Comparison of ENCODE assay signal across 8 mouse cellular contexts in the genomic region with DNA sequence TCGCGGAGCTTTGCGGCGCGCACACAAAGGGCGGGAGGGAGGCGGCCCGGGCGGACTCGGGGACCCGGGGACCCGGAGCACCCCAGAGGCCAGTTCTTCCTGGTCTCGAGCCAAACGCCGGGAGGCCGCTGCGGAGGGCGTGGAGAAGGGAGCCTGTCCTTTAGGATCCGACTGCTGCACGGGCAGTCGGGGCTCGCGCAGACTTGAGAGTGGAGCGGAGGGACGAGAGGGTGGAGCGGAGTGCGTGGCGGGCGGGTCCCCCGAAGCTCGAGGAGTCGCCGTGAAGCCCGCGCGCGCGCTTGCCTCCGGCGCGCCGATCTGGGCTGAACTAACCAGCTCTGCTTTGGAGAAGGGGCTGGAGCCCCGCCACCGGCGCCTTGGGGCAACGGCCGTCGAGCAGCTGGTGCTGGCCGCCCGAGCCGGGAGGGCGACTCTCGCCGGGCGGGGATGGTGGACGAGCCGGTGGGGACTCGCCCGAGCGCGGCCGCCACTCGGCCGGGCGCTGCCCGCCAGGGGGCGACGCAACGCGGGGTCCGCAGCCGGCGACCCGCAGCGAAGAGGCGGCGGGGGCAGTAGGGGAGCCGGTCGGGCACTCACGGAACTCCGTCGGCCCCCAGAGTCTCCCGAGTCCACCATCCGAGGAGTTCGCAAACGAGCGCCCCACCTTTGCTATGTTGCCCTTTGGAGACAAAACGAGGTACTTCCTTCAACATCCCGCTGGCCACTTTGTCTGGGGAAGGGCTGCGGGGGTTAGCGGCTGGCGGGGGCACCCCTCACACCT. TPM values are rescaled to one million over a fixed set of nuclear protein-coding genes. Genes with fewer than 3 reads are reported as not detected.
A peak's percentile ranks its signal among the peaks of the same experiment; 100 is the strongest.
DNase-seq lines count a peak whose midpoint lies in the region; ATAC-seq lines count a peak whose summit lies in the region.

No protein-coding gene starts in this region.

- intact Hi-C loops in gastrocnemius, postnatal 14 days (cut with DNase I; ENCODE audit: low total_unique reads), result loop anchor here (10.0 kb wide), 1 partner anchor 85 kb away; no protein-coding TSS in a partner anchor
- intact Hi-C loops in left cerebral cortex, postnatal 36 days (cut with DNase I), result no loop called here

- peak; percentile 76 for DNase-seq in gastrocnemius, postnatal 14 days
- peak; percentile 28 for DNase-seq in induced T-regulatory cell, adult 2 months (ENCODE audit: low read depth)
- DNase-seq in left cerebral cortex, postnatal 36 days (ENCODE audit: low spot score in 2 of 2), result peak; percentile 49 to 50
- peak; percentile 53 for DNase-seq in right cerebral cortex, postnatal 25 days
- DNase-seq in urinary bladder, postnatal 25 days (ENCODE audit: low spot score), result peak; percentile 76

- ATAC-seq in activated CD4-positive, CD25-positive, alpha-beta regulatory T cell, adult 4 months, result peak; percentile 10
- ATAC-seq in common myeloid progenitor, adult 5-6 weeks (replicated peaks; ENCODE audit: low read depth, poor library complexity, severe bottlenecking), result peak; percentile 42
- peak; percentile 60 for ATAC-seq in megakaryocyte-erythroid progenitor cell, adult 5-6 weeks (replicated peaks; ENCODE audit: low FRiP score, low TSS enrichment, poor library complexity, severe bottlenecking)

RNA-seq across cellular contexts. Expression of a gene that starts 1.4 kb away (rescaled TPM):
- under 1 TPM; 0.15 to 0.29 TPM for polyA plus RNA-seq in activated CD4-positive, CD25-positive, alpha-beta regulatory T cell, adult 4 months (2017; shearing (Covaris generic))
- total RNA-seq in common myeloid progenitor, adult 5-6 weeks (2017), result 7.1 and 10.1 TPM in 2 replicates
- total RNA-seq in gastrocnemius, postnatal 14 days (2021), result 1 to 10 TPM; 6.1 to 8.3 TPM
- total RNA-seq in left cerebral cortex, postnatal 36 days (2021), result 10 to 100 TPM in 1 of 2 experiments, 1 to 10 TPM in 1; 10.0 to 17.3 TPM
- 4.5 and 8.2 TPM in 2 replicates for total RNA-seq in megakaryocyte-erythroid progenitor cell, adult 5-6 weeks (2014; fragmentation: Nextera tagmentation)
- 3.4 and 7.8 TPM in 2 replicates for total RNA-seq in megakaryocyte-erythroid progenitor cell, adult 5-6 weeks (2017)

Comparison
In these comparisons a context has a peak if more than half of its experiments do, and no peak if none do; other contexts are left out.
1. Peak in every context shown above with its lines: DNase-seq and ATAC-seq.
2. ATAC-seq: peak in every context shown above with its lines; median percentile 60 in megakaryocyte-erythroid progenitor cell, adult 5-6 weeks; 42 in common myeloid progenitor, adult 5-6 weeks; 10 in activated CD4-positive, CD25-positive, alpha-beta regulatory T cell, adult 4 months.